Mouse (Mus musculus): ENCODE data around the gene Apaf1. TPM values are rescaled to one million over a fixed set of nuclear protein-coding genes. Genes with fewer than 3 reads are reported as not detected.

Gene Apaf1
- 14.1 and 16.6 TPM in 2 replicates for polyA plus RNA-seq (2015; fragmentation: Nextera tagmentation; extraction: Ambion mirVana)

DNA sequence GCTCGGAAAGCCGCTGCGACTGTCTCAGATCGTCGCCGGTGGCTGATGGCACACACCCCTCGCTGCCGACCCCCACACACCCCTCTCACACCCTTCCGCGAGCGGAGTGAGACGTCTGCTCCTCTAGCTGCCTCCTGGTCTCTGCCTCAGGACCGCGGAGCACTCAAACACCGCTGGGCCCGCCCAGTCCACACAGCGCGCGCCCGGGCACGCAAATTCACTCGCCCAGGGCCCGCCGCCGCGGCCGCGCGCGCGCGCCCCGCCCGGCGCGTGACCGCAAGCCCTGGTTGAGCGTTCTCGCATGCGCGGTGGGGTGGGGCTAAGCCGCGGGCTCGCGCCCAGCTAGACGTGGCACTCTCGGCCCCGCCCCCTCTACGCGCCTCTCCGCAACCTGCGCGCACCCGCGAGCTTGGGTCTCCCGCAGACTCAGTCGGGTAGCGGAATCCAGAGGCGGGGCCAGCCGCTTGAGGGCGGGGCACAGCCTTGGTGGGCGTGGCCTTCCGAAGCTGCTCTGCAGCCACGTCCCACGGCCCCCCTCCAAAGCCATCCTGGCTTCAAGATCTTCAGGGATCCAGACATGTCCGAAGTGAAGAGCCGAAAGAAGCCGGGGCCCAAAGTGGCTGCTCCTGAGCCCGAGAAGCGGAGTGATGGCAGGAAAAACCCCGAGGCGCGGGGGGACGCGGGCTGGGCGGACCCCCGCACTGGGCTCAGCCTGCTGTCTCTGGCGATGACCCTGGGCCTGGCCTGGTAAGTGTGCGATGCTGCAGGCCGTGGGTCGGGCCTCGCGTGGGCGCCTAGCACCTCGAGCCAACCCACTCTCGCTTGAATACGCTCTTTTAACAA, at the start of gene Apaf1, which contains the start of gene Ikbip:
Apaf1 (minus strand) TSS at position 221 of the 843 bp plus-strand sequence.
Ikbip (plus strand) TSS at position 391 of the 843 bp plus-strand sequence.
- Histone ChIP-seq H3K27ac (peak within 1 kb of the TSS; percentile 87), H3K9me3 (replicated peaks; ENCODE audit: low read length) (no peaks in the 10 kb centered on the region), H3K4me1 (replicated peaks; ENCODE audit: insufficient read depth, low read length) (no peaks in the 10 kb centered on the region), H3K4me2 (ENCODE audit: low read length) (peak within 1 kb of the TSS; percentile 83), H3K9ac (ENCODE audit: low read depth, low read length) (peak within 1 kb of the TSS; percentile 87), H3K4me3 (replicated peaks; ENCODE audit: low read depth, low read length) (peak within 1 kb of the TSS; percentile 89), H3K36me3 (ENCODE audit: insufficient read depth, low read length) (no peaks in the 10 kb centered on the region), H3K27me3 (ENCODE audit: insufficient read depth, low read length) (no peaks in the 10 kb centered on the region)
- ATAC-seq (replicated peaks; ENCODE audit: low FRiP score, low read depth) (peak; percentile 97), DNase-seq (ENCODE audit: low spot score) (peak; percentile 99)
- TF ChIP-seq CTCF (IDR thresholded peaks at IDR 0.05; ENCODE audit: low read depth) = 0 out of 2 replicates have a peak, but pooled peaks have one; percentile 8
- WGBS = under 1% methylated on average over 87 of the region's 87 CpGs

- ATAC-seq (replicated peaks; ENCODE audit: low FRiP score, low read depth) = no peak
- no peak overlapping the region for H3K4me3 ChIP-seq (replicated peaks; ENCODE audit: low read depth, low read length)
- 88% methylated on average over 1 of the region's 1 CpGs for WGBS
Measured at GRCm38 (mm10) chr10:91131565-91131964, 49.0 kb upstream of the Apaf1 start.

GRCm38 (mm10) chr10:91130792-91131191, 48.2 kb upstream of the Apaf1 start:
- ATAC-seq (replicated peaks; ENCODE audit: low FRiP score, low read depth) (no peak), DNase-seq (ENCODE audit: low spot score) (no peak)
- Histone ChIP-seq H3K27me3 (ENCODE audit: insufficient read depth, low read length) (no peaks in the 10 kb centered on the region), H3K27ac (no peak overlapping the region), H3K9me3 (replicated peaks; ENCODE audit: low read length) (no peaks in the 10 kb centered on the region), H3K36me3 (ENCODE audit: insufficient read depth, low read length) (no peaks in the 10 kb centered on the region), H3K4me1 (replicated peaks; ENCODE audit: insufficient read depth, low read length) (no peaks in the 10 kb centered on the region), H3K9ac (ENCODE audit: low read depth, low read length) (no peak overlapping the region), H3K4me3 (replicated peaks; ENCODE audit: low read depth, low read length) (no peak overlapping the region), H3K4me2 (ENCODE audit: low read length) (no peak overlapping the region)
- TF ChIP-seq CTCF (IDR thresholded peaks at IDR 0.05; ENCODE audit: low read depth) = no peak
- 96% methylated on average over 3 of the region's 3 CpGs for WGBS

More at GRCm38 (mm10) chr10:91131565-91131964, 49.0 kb upstream of the Apaf1 start:
- no peak for DNase-seq (ENCODE audit: low spot score)
- no peak for TF ChIP-seq CTCF (IDR thresholded peaks at IDR 0.05; ENCODE audit: low read depth)
- Histone ChIP-seq H3K4me2 (ENCODE audit: low read length) (no peak overlapping the region), H3K27ac (no peak overlapping the region), H3K36me3 (ENCODE audit: insufficient read depth, low read length) (no peaks in the 10 kb centered on the region), H3K9ac (ENCODE audit: low read depth, low read length) (no peak overlapping the region), H3K27me3 (ENCODE audit: insufficient read depth, low read length) (no peaks in the 10 kb centered on the region), H3K9me3 (replicated peaks; ENCODE audit: low read length) (no peaks in the 10 kb centered on the region), H3K4me1 (replicated peaks; ENCODE audit: insufficient read depth, low read length) (no peaks in the 10 kb centered on the region)

DNA sequence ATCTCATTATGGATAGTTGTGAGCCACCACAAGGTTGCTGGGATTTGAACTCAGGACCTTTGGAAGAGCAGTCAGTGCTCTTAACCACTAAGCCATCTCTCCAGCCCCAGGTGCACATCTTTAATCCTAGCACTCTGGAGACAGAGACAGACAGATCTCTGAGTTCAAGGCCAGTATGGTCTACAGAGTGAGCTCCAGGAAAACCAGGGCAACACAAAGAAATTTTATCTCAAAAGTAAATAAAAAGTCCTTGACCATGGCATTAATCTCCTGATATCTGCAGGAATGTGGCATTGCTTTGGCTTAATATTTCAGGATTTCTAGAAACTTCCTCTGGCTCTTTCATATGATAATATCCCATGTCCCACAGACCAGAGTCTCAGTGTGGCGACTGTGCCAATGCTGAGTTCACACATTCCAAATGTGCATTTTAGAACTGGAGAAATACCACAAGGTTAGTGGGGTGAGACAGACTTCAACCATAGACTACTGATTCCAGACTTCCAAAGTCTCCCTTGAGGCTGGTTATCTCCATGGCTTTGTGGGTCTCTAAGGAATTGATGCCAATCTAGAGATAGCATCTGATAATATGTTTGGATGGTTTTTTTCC, 46.1 kb upstream of the Apaf1 start:
- no peak for TF ChIP-seq CTCF (IDR thresholded peaks at IDR 0.05; ENCODE audit: low read depth)
- 27% methylated on average over 1 of the region's 1 CpGs for WGBS
- Histone ChIP-seq H3K4me3 (replicated peaks; ENCODE audit: low read depth, low read length) (no peak overlapping the region), H3K4me1 (replicated peaks; ENCODE audit: insufficient read depth, low read length) (no peaks in the 10 kb centered on the region), H3K9me3 (replicated peaks; ENCODE audit: low read length) (no peaks in the 10 kb centered on the region), H3K27me3 (ENCODE audit: insufficient read depth, low read length) (no peaks in the 10 kb centered on the region), H3K9ac (ENCODE audit: low read depth, low read length) (no peak overlapping the region), H3K27ac (no peak overlapping the region), H3K4me2 (ENCODE audit: low read length) (no peak overlapping the region), H3K36me3 (ENCODE audit: insufficient read depth, low read length) (no peaks in the 10 kb centered on the region)
- ATAC-seq (replicated peaks; ENCODE audit: low FRiP score, low read depth) = no peak
- peak; percentile 43 for DNase-seq (ENCODE audit: low spot score)

DNA sequence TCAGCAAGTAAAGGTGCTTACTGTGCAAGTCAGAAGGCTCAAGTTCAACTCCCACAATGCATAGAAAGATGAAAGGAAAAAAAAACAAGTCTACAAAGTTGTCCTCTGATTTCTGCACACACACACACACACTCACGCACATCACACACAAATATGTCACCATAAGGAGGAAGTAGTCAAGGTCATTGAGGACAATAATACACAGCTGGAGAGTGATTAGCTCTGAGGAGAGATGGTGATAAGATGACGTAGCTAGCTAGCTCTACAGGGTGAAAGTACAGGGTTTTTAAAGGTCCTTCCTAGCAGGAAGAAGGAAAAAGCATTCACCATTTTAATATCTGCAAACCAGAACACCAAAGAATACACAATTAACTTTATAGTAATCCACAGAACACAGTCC, 44.8 kb upstream of the Apaf1 start:
- H3K27ac ChIP-seq = peak overlapping the region; percentile 72; the same call in 1 of the 2 replicates
- 0 out of 2 replicates have a peak, but pooled peaks cover 3% of the 10 kb centered on the region for H3K4me1 ChIP-seq (replicated peaks; ENCODE audit: insufficient read depth, low read length)
- no peak for TF ChIP-seq CTCF (IDR thresholded peaks at IDR 0.05; ENCODE audit: low read depth)
- H3K9me3 ChIP-seq (replicated peaks; ENCODE audit: low read length) = no peaks in the 10 kb centered on the region
- H3K4me2 ChIP-seq (ENCODE audit: low read length) = no peak overlapping the region
- H3K36me3 ChIP-seq (ENCODE audit: insufficient read depth, low read length) = no peaks in the 10 kb centered on the region
- ATAC-seq (replicated peaks; ENCODE audit: low FRiP score, low read depth) (no peak), DNase-seq (ENCODE audit: low spot score) (no peak)
- 50% methylated on average over 2 of the region's 2 CpGs for WGBS
- no peak overlapping the region for H3K9ac ChIP-seq (ENCODE audit: low read depth, low read length)
- H3K4me3 ChIP-seq (replicated peaks; ENCODE audit: low read depth, low read length) = no peak overlapping the region
- H3K27me3 ChIP-seq (ENCODE audit: insufficient read depth, low read length) = no peaks in the 10 kb centered on the region

DNA sequence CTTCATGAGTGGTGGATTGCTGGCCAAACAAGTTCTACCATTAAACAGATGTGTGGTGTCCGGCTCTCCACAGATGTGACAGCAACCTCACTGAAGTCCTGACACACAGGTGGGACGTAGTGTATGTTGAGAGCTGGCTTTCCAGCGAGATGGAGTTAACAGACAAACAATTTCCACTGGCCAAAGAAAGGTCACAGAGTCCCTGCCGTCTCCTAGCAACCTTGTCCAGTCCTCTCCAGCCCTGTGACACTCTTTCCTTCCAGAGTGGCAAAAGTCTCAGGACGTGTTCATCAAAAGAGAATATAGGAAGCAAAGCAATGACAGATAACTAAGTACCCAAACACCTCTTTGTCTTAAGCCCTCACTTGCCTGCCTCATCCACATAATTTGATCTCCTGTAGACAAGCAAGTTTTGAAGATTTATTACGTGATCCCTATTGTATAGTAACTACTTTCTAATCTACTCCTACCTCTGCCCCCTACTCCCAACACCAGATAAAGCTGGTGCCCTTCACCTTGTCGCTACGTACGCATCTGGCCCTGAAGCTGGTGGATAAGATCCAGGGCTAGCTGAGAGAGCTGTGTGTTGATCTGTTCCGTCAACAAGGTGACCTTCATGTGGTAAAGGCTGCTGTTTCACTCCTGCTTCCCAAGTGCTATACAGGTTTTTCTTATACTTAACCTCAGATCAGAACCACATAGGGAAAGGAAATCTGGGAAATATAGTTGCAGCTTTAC, 44.2 kb upstream of the Apaf1 start:
- no peak overlapping the region for H3K9ac ChIP-seq (ENCODE audit: low read depth, low read length)
- DNase-seq (ENCODE audit: low spot score) = no peak
- no peak for TF ChIP-seq CTCF (IDR thresholded peaks at IDR 0.05; ENCODE audit: low read depth)
- peak overlapping the region; percentile 72 for H3K27ac ChIP-seq
- H3K4me1 ChIP-seq (replicated peaks; ENCODE audit: insufficient read depth, low read length) = 0 out of 2 replicates have a peak, but pooled peaks cover 5% of the 10 kb centered on the region
- H3K4me2 ChIP-seq (ENCODE audit: low read length) = no peak overlapping the region
- 53% methylated on average over 10 of the region's 10 CpGs for WGBS
- H3K27me3 ChIP-seq (ENCODE audit: insufficient read depth, low read length) = no peaks in the 10 kb centered on the region
- no peaks in the 10 kb centered on the region for H3K9me3 ChIP-seq (replicated peaks; ENCODE audit: low read length)
- no peak for ATAC-seq (replicated peaks; ENCODE audit: low FRiP score, low read depth)
- H3K4me3 ChIP-seq (replicated peaks; ENCODE audit: low read depth, low read length) = no peak overlapping the region
- 0 out of 2 replicates have a peak, but pooled peaks cover 3% of the 10 kb centered on the region for H3K36me3 ChIP-seq (ENCODE audit: insufficient read depth, low read length)
